Mouse (Mus musculus): ENCODE data around the gene Speer4e. TPM values are rescaled to one million over a fixed set of nuclear protein-coding genes. Genes with fewer than 3 reads are reported as not detected.
"Not testable (repeated sequence)": the region's sequence is repeated elsewhere in the genome, so short reads cannot be mapped to it uniquely, and the experiment has no call there.

Gene Speer4e
- polyA plus RNA-seq, 1 experiment from 2014 or later = not detected

DNA sequence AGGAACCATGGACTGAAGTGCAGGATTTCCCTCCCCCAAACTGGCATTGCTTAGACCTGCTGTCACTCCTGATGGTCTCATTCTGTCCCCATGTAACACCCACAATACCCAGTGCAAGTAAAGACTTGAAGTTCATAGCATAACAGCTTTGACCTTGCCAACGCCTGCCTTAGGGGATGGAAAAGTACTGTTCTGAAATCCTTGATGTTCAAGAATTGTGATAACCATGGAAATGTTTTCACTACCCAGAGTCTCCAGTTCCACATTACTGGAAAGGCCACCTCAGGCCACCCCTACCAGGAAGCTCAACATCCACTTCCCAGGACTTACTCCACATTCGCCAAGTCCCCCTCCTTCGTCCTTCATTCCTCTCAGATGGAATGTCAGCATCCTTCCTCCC, 23.9 kb downstream of the Speer4e start:
- not testable (repeated sequence) for H3K9ac ChIP-seq (replicated peaks; ENCODE audit: low read depth, low read length); ATAC-seq (ENCODE audit: low read depth); H3K4me3 ChIP-seq (ENCODE audit: low read depth, low read length); H3K27me3 ChIP-seq (ENCODE audit: control insufficient read depth, insufficient read depth, low read length); H3K27ac ChIP-seq (ENCODE audit: low read depth, low read length); H3K36me3 ChIP-seq (ENCODE audit: control insufficient read depth, insufficient read depth, low read length); H3K4me2 ChIP-seq (ENCODE audit: low read depth, low read length); H3K9me3 ChIP-seq (ENCODE audit: control insufficient read depth, low read length); H3K4me1 ChIP-seq (ENCODE audit: control insufficient read depth, insufficient read depth, low read length)
- WGBS = 79% methylated on average over 2 of the region's 3 CpGs

DNA sequence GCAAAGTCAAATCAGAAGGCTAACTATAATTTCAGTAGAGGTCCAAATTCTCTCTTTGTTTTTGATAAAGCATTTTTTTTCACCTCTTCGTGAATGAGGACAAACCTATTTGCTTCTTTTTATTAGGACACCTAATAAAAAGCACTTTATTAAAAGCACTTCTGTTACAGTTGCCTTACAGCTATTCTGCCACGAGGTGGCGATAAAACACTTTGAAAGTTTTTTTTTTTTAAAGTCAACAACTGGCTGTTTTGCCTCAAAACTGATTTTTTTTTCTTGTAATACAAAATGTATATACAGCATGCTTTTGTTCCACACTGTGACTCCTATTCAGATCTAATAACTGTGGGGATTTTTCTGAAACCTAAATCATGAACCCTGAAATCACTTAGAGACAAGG, 34.7 kb downstream of the Speer4e start:
- not testable (repeated sequence) for H3K4me1 ChIP-seq (ENCODE audit: control insufficient read depth, insufficient read depth, low read length); H3K27me3 ChIP-seq (ENCODE audit: control insufficient read depth, insufficient read depth, low read length); H3K9me3 ChIP-seq (ENCODE audit: control insufficient read depth, low read length); H3K27ac ChIP-seq (ENCODE audit: low read depth, low read length); H3K4me2 ChIP-seq (ENCODE audit: low read depth, low read length); ATAC-seq (ENCODE audit: low read depth); H3K36me3 ChIP-seq (ENCODE audit: control insufficient read depth, insufficient read depth, low read length); H3K9ac ChIP-seq (replicated peaks; ENCODE audit: low read depth, low read length); H3K4me3 ChIP-seq (ENCODE audit: low read depth, low read length)
- 12% methylated on average over 3 of the region's 3 CpGs for WGBS

DNA sequence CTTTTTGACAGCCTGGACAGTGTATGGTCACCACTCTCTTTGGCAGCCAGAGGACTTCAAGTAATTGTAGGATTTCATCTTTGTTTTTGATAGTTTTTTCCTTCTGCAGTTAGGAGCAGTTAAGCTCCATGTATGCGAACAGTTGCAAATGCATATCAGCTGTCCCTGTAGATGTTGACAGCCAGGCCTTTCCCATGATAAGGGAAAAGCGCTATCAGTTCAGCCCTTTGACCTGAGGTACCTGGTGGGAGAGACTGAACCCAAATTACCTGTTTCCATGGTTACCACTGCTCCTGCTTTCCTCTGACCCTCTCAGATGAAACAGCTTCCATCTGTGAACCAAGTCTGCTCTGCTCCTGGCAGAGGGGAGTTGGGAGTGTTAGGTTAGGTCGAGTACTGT, 46.0 kb downstream of the Speer4e start:
- ATAC-seq (ENCODE audit: low read depth) = no peak
- Histone ChIP-seq H3K4me2 (ENCODE audit: low read depth, low read length) (no peak overlapping the region), H3K36me3 (ENCODE audit: control insufficient read depth, insufficient read depth, low read length) (no peaks in the 10 kb centered on the region), H3K4me1 (ENCODE audit: control insufficient read depth, insufficient read depth, low read length) (no peaks in the 10 kb centered on the region), H3K9ac (replicated peaks; ENCODE audit: low read depth, low read length) (no peak overlapping the region), H3K27ac (ENCODE audit: low read depth, low read length) (no peak overlapping the region), H3K9me3 (ENCODE audit: control insufficient read depth, low read length) (no peaks in the 10 kb centered on the region), H3K4me3 (ENCODE audit: low read depth, low read length) (no peak overlapping the region), H3K27me3 (ENCODE audit: control insufficient read depth, insufficient read depth, low read length) (no peaks in the 10 kb centered on the region)
- WGBS = 87% methylated on average over 3 of the region's 3 CpGs

DNA sequence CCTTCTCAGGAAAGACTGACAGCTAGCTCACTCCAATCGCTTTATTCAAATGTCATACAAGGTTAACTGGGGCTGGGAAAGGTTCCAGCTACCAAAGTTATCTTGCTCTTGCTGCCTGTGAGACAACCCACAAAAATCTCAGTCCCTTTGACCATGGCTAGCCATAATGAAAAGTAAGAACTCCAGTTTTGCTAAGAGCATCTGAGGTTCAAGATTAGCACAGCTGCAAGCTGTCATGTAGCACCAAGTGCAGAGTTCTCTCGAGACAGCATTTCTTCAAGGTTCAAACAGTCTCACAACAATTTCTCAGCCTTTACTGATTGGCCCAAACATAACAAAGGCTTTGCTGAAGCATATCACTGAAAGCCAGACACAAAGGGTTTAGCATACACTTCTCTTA, 52.9 kb downstream of the Speer4e start:
- H3K4me1 ChIP-seq (ENCODE audit: control insufficient read depth, insufficient read depth, low read length); H3K4me2 ChIP-seq (ENCODE audit: low read depth, low read length); H3K9me3 ChIP-seq (ENCODE audit: control insufficient read depth, low read length); ATAC-seq (ENCODE audit: low read depth); H3K36me3 ChIP-seq (ENCODE audit: control insufficient read depth, insufficient read depth, low read length); H3K9ac ChIP-seq (replicated peaks; ENCODE audit: low read depth, low read length); H3K4me3 ChIP-seq (ENCODE audit: low read depth, low read length); H3K27ac ChIP-seq (ENCODE audit: low read depth, low read length); H3K27me3 ChIP-seq (ENCODE audit: control insufficient read depth, insufficient read depth, low read length): not testable (repeated sequence)
- WGBS = 66% methylated on average over 2 of the region's 2 CpGs

Other genes starting within 250 kb of the Speer4e start
- gene Gm9758, start 23.5 kb downstream of the Speer4e start, polyA plus RNA-seq (2014; fragmentation: Nextera tagmentation; extraction: Ambion mirVana) = not detected in 2 replicates
- gene Gm10354, start 40.5 kb upstream of the Speer4e start, polyA plus RNA-seq (2014; fragmentation: Nextera tagmentation; extraction: Ambion mirVana) = not detected in 2 replicates
- not detected in 2 replicates for gene Gm17019, start 94.6 kb upstream of the Speer4e start, polyA plus RNA-seq (2014; fragmentation: Nextera tagmentation; extraction: Ambion mirVana)